ENCODE assay signal across 11 mouse cellular contexts in the genomic region with DNA sequence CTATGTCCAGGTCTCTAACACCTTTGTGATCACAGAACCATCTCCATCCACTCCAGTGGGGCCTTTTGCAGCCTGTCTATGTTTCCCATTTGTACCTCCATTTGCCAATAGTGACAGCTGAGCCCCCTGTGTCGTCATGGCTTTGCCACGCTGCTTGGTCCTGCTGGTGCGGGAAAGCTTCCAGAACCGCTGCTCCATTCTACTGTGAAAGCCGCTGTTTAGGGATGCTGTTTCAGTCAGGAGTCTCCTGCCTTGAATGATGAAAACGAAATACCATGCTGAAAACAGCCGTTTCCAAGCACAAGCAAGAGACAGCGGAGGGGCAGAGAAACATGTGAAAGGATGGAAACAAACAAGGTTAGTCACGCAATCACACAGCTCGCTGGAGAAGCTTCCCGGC.
DNase-seq lines count a peak whose midpoint lies in the region; ATAC-seq and TF ChIP-seq lines count a peak whose summit lies in the region.
"Had no signal": no experiment of that assay in that cellular context is flagged by ENCODE, and none has a peak within 500 bp of the region (broad histone marks: within the 10 kb centered on the region; RNA-seq: fewer than 3 reads in every experiment).

No protein-coding gene starts in this region.

- ATAC-seq in hindbrain, embryonic 15.5 days (ENCODE audit: low FRiP score, low read depth): no peak
- no peak for ATAC-seq in midbrain, embryonic 14.5 days (ENCODE audit: low FRiP score, low TSS enrichment)
- no peak for ATAC-seq in lung, postnatal 0 days

- intact Hi-C loops in heart, postnatal 14 days (cut with DNase I): no loop called here

- H3K9me3 ChIP-seq in hindbrain, embryonic 15.5 days: no peaks in the 10 kb centered on the region; the same call in 1 of the 2 replicates
- no peaks in the 10 kb centered on the region for H3K9me3 ChIP-seq in midbrain, embryonic 14.5 days (ENCODE audit: control insufficient read depth, low read length)
- no peaks in the 10 kb centered on the region for H3K9me3 ChIP-seq in lung, postnatal 0 days (ENCODE audit: low read length)
- H3K9me3 ChIP-seq: heart, embryonic 10.5 days had no signal

- TF ChIP-seq EP300 in lung, postnatal 0 days (IDR thresholded peaks at IDR 0.05): no peak

- no peak for TF ChIP-seq CTCF in lung, postnatal 0 days (IDR thresholded peaks at IDR 0.05)

- H3K4me2 ChIP-seq in hindbrain, embryonic 15.5 days: peak overlapping the region; percentile 4; the same call in 1 of the 2 replicates
- H3K4me2 ChIP-seq in midbrain, embryonic 14.5 days (ENCODE audit: low read length): no peak overlapping the region; the same call in 1 of the 2 replicates
- H3K4me2 ChIP-seq in lung, postnatal 0 days (replicated peaks; ENCODE audit: low read depth, low read length): no peak overlapping the region

- WGBS in hindbrain, embryonic 15.5 days: 21% methylated on average over 11 of the region's 11 CpGs
- WGBS in midbrain, embryonic 14.5 days: 37% methylated on average over 11 of the region's 11 CpGs
- WGBS in lung, postnatal 0 days: 80% methylated on average over 11 of the region's 11 CpGs

- H3K4me3 ChIP-seq in hindbrain, embryonic 15.5 days: no peak overlapping the region
- no peak overlapping the region for H3K4me3 ChIP-seq in midbrain, embryonic 14.5 days (replicated peaks; ENCODE audit: low read depth, low read length)
- no peak overlapping the region for H3K4me3 ChIP-seq in lung, postnatal 0 days (ENCODE audit: low read depth, low read length)
- H3K4me3 ChIP-seq: heart, embryonic 10.5 days had no signal

- peak overlapping the region; percentile 27 for H3K27ac ChIP-seq in hindbrain, embryonic 15.5 days (replicated peaks)
- no peak overlapping the region; the same call in 1 of the 2 replicates for H3K27ac ChIP-seq in midbrain, embryonic 14.5 days (replicated peaks; ENCODE audit: low read depth, low read length)
- H3K27ac ChIP-seq in lung, postnatal 0 days (ENCODE audit: low read length): no peak overlapping the region
- H3K27ac ChIP-seq: heart, embryonic 10.5 days; stomach, postnatal 0 days had no signal

- H3K36me3 ChIP-seq in hindbrain, embryonic 15.5 days: no peaks in the 10 kb centered on the region
- no peaks in the 10 kb centered on the region for H3K36me3 ChIP-seq in midbrain, embryonic 14.5 days (ENCODE audit: control insufficient read depth, insufficient read depth, low read length)
- no peaks in the 10 kb centered on the region for H3K36me3 ChIP-seq in lung, postnatal 0 days (ENCODE audit: insufficient read depth, low read length)
- H3K36me3 ChIP-seq: heart, embryonic 10.5 days had no signal

- peak; percentile 69 for DNase-seq in heart, adult 11 months
- DNase-seq in heart, postnatal 14 days: no peak
- peak; percentile 18 for DNase-seq in brain, embryonic 18.5 days (ENCODE audit: low read depth, low spot score)
- DNase-seq in midbrain, embryonic 14.5 days: peak; percentile 60
- no peak for DNase-seq in lung, postnatal 0 days (ENCODE audit: low spot score)
- DNase-seq in spleen, postnatal 14 days (ENCODE audit: low spot score in 2 of 2): no peak
- DNase-seq: adrenal gland, postnatal 14 days; kidney, postnatal 10 days had no signal

- no peaks in the 10 kb centered on the region for H3K27me3 ChIP-seq in hindbrain, embryonic 15.5 days
- H3K27me3 ChIP-seq in midbrain, embryonic 14.5 days (ENCODE audit: control insufficient read depth, insufficient read depth, low read length): no peaks in the 10 kb centered on the region
- no peaks in the 10 kb centered on the region for H3K27me3 ChIP-seq in lung, postnatal 0 days (replicated peaks; ENCODE audit: insufficient read depth, low read length)

- H3K4me1 ChIP-seq in hindbrain, embryonic 15.5 days (replicated peaks): peaks cover 16% of the 10 kb centered on the region
- H3K4me1 ChIP-seq in midbrain, embryonic 14.5 days (ENCODE audit: control insufficient read depth, insufficient read depth, low read length): peaks cover 13% of the 10 kb centered on the region; the same call in 1 of the 2 replicates
- no peaks in the 10 kb centered on the region for H3K4me1 ChIP-seq in lung, postnatal 0 days (ENCODE audit: insufficient read depth, low read depth, low read length)
- H3K4me1 ChIP-seq: heart, embryonic 10.5 days had no signal

- no peak overlapping the region for H3K9ac ChIP-seq in hindbrain, embryonic 15.5 days
- no peak overlapping the region for H3K9ac ChIP-seq in midbrain, embryonic 14.5 days (replicated peaks; ENCODE audit: low read length)
- no peak overlapping the region for H3K9ac ChIP-seq in lung, postnatal 0 days (replicated peaks; ENCODE audit: low read depth)

Comparison
In these comparisons a context has a peak if more than half of its experiments do, and no peak if none do; other contexts are left out.
1. DNase-seq: peak in heart, adult 11 months (single experiment), brain, embryonic 18.5 days (single experiment) and midbrain, embryonic 14.5 days (single experiment); none in heart, postnatal 14 days (0 of 2), lung, postnatal 0 days (single experiment) and spleen, postnatal 14 days (0 of 2).